Mouse (Mus musculus) MEL (cell line): ENCODE results near the gene Map3k4. TPM values are rescaled to one million over a fixed set of nuclear protein-coding genes. Genes with fewer than 3 reads are reported as not detected.

Experiments used
- DNase-seq: peaks from one replicate; pipeline ENCODE4 v3.0.0; 2011; ENCODE audit warnings: low read depth, low spot score
- H3K27ac ChIP-seq: 2 replicates; pipeline ENCODE4 v1.5.1; 2012; ENCODE audit warnings: low read depth, mild to moderate bottlenecking, control low read depth, low read length, moderate library complexity; ENCODE audit not compliant: control insufficient read depth
- H3K27me3 ChIP-seq, 2 experiments: fragments of 150-350 bp in 1 of 2; sonication (generic) in 1 of 2; 2 replicates each; pipeline ENCODE4 v1.6.1; 2012; ENCODE audit warnings: low read length in 2 of 2, mild to moderate bottlenecking in 2 of 2, improper control_type of control experiment in 1 of 2, moderate library complexity in 1 of 2; ENCODE audit not compliant: insufficient read depth in 2 of 2, control insufficient read depth in 1 of 2
- H3K36me3 ChIP-seq, 2 experiments: 2 replicates each; pipeline ENCODE4 v1.6.1; 2012 to 2014; ENCODE audit warnings: low read length in 2 of 2, improper control_type of control experiment in 1 of 2, inconsistent platforms in 1 of 2, mild to moderate bottlenecking in 1 of 2; ENCODE audit not compliant: insufficient read depth in 2 of 2, control insufficient read depth in 1 of 2
- H3K4me1 ChIP-seq, 2 experiments: fragments of 150-350 bp in 1 of 2; sonication (generic) in 1 of 2; 2 replicates each; pipeline ENCODE4 v1.6.1; 2012; ENCODE audit warnings: low read length in 2 of 2, improper control_type of control experiment in 1 of 2, mild to moderate bottlenecking in 1 of 2; ENCODE audit not compliant: insufficient read depth in 2 of 2, control insufficient read depth in 1 of 2
- H3K4me3 ChIP-seq, 2 experiments: fragments of 150-350 bp in 1 of 2; sonication (generic) in 1 of 2; 2 replicates each; pipeline ENCODE4 v1.5.1; 2012; ENCODE audit warnings: low read depth in 2 of 2, low read length in 2 of 2, mild to moderate bottlenecking in 2 of 2, moderate library complexity in 2 of 2, control low read depth in 1 of 2, improper control_type of control experiment in 1 of 2; ENCODE audit not compliant: control insufficient read depth in 1 of 2, insufficient read depth in 1 of 2
- H3K79me2 ChIP-seq: 2 replicates; pipeline ENCODE4 v1.6.1; 2012; ENCODE audit warnings: mild to moderate bottlenecking, low read length, moderate library complexity; ENCODE audit not compliant: control insufficient read depth, poor library complexity, insufficient read depth
- H3K9ac ChIP-seq: 2 replicates; pipeline ENCODE4 v1.6.1; 2012; ENCODE audit warnings: low read depth, mild to moderate bottlenecking, control low read depth, low read length, moderate library complexity; ENCODE audit not compliant: control insufficient read depth, poor library complexity, severe bottlenecking
- H3K9me3 ChIP-seq: fragments of 150-350 bp; sonication (generic); replicated peaks from 2 replicates; pipeline ENCODE4 v1.6.1; 2012; ENCODE audit warnings: mild to moderate bottlenecking, low read length, improper control_type of control experiment, moderate library complexity; ENCODE audit not compliant: insufficient read depth
- BHLHE40 ChIP-seq: IDR thresholded peaks from 2 replicates; pipeline ENCODE4 v1.6.1; 2012; ENCODE audit warnings: low read depth, mild to moderate bottlenecking, inconsistent platforms, low read length, improper control_type of control experiment, borderline replicate concordance
- CHD1 ChIP-seq: IDR thresholded peaks from 2 replicates; pipeline ENCODE4 v1.6.1; 2012; ENCODE audit warnings: low read depth, mild to moderate bottlenecking, inconsistent platforms, low read length, improper control_type of control experiment
- CHD2 ChIP-seq: IDR thresholded peaks from 2 replicates; pipeline ENCODE4 v1.6.1; 2011; ENCODE audit warnings: low read length, improper control_type of control experiment
- CTCF ChIP-seq, 3 experiments: IDR thresholded peaks in 2 of 3; conservative IDR thresholded peaks in 1 of 3; 2 replicates each; pipeline ENCODE4 v1.5.1; 2011 to 2012; ENCODE audit warnings: low read length in 3 of 3, low read depth in 2 of 3, mild to moderate bottlenecking in 2 of 3, improper control_type of control experiment in 1 of 3, inconsistent platforms in 1 of 3, mixed read lengths in 1 of 3, moderate library complexity in 1 of 3; ENCODE audit not compliant: control insufficient read depth in 1 of 3, insufficient read depth in 1 of 3, poor library complexity in 1 of 3, severe bottlenecking in 1 of 3
- E2F4 ChIP-seq: IDR thresholded peaks from 2 replicates; pipeline ENCODE4 v1.6.1; 2011; ENCODE audit warnings: low read depth, low read length, improper control_type of control experiment, borderline replicate concordance
- ELF1 ChIP-seq: IDR thresholded peaks from 2 replicates; pipeline ENCODE4 v1.6.1; 2014; ENCODE audit warnings: low read depth, mild to moderate bottlenecking, inconsistent platforms, low read length, improper control_type of control experiment, moderate library complexity
- ETS1 ChIP-seq: IDR thresholded peaks from 2 replicates; pipeline ENCODE4 v1.6.1; 2012; ENCODE audit warnings: low read depth, mild to moderate bottlenecking, inconsistent platforms, low read length, improper control_type of control experiment, moderate library complexity
- JUND ChIP-seq: IDR thresholded peaks from 2 replicates; pipeline ENCODE4 v1.6.1; 2011; ENCODE audit warnings: low read depth, mild to moderate bottlenecking, improper control_type of control experiment, low read length
- KAT2A ChIP-seq: conservative IDR thresholded peaks from 2 replicates; pipeline ENCODE4 v1.6.1; 2012; ENCODE audit warnings: low read depth, low read length, improper control_type of control experiment, inconsistent platforms
- MAFK ChIP-seq: IDR thresholded peaks from 2 replicates; pipeline ENCODE4 v1.6.1; 2011; ENCODE audit warnings: low read depth, mild to moderate bottlenecking, low read length, improper control_type of control experiment, borderline replicate concordance
- MAX ChIP-seq: IDR thresholded peaks from 2 replicates; pipeline ENCODE4 v1.6.1; 2011; ENCODE audit warnings: low read length, improper control_type of control experiment
- MAZ ChIP-seq: IDR thresholded peaks from 2 replicates; pipeline ENCODE4 v1.6.1; 2012; ENCODE audit warnings: low read depth, mild to moderate bottlenecking, inconsistent platforms, low read length, improper control_type of control experiment
- MXI1 ChIP-seq: IDR thresholded peaks from 2 replicates; pipeline ENCODE4 v1.6.1; 2011; ENCODE audit warnings: mild to moderate bottlenecking, low read depth, low read length, improper control_type of control experiment
- MYB ChIP-seq: IDR thresholded peaks from 2 replicates; pipeline ENCODE4 v1.6.1; 2011; ENCODE audit warnings: mild to moderate bottlenecking, low read depth, low read length, improper control_type of control experiment
- MYC ChIP-seq: IDR thresholded peaks from 2 replicates; pipeline ENCODE4 v1.6.1; 2011; ENCODE audit warnings: low read depth, mild to moderate bottlenecking, low read length, improper control_type of control experiment, moderate library complexity
- NELFE ChIP-seq: IDR thresholded peaks from 2 replicates; pipeline ENCODE4 v1.6.1; 2011; ENCODE audit warnings: low read depth, low read length, improper control_type of control experiment
- NRF1 ChIP-seq: IDR thresholded peaks from 2 replicates; pipeline ENCODE4 v1.6.1; 2014; ENCODE audit warnings: low read depth, mild to moderate bottlenecking, inconsistent platforms, low read length, improper control_type of control experiment, moderate library complexity; ENCODE audit not compliant: poor library complexity, insufficient read depth, severe bottlenecking
- POLR2AphosphoS2 ChIP-seq: IDR thresholded peaks from 2 replicates; pipeline ENCODE4 v1.6.1; 2011; ENCODE audit warnings: low read length, improper control_type of control experiment
- RAD21 ChIP-seq: IDR thresholded peaks from 2 replicates; pipeline ENCODE4 v1.6.1; 2011; ENCODE audit warnings: mild to moderate bottlenecking, low read depth, low read length, improper control_type of control experiment
- SMC3 ChIP-seq: IDR thresholded peaks from 2 replicates; pipeline ENCODE4 v1.6.1; 2011; ENCODE audit warnings: low read depth, low read length, improper control_type of control experiment
- TAL1 ChIP-seq: IDR thresholded peaks from 2 replicates; pipeline ENCODE4 v1.6.1; 2012; ENCODE audit warnings: mild to moderate bottlenecking, inconsistent platforms, low read length, moderate library complexity, mixed read lengths
- TBP ChIP-seq: IDR thresholded peaks from 2 replicates; pipeline ENCODE4 v1.8.0; 2011; ENCODE audit warnings: low read depth, low read length, improper control_type of control experiment
- TCF12 ChIP-seq: IDR thresholded peaks from 2 replicates; pipeline ENCODE4 v1.6.1; 2014; ENCODE audit warnings: low read depth, mild to moderate bottlenecking, inconsistent platforms, low read length, improper control_type of control experiment, moderate library complexity
- USF1 ChIP-seq: IDR thresholded peaks from 2 replicates; pipeline ENCODE4 v1.6.1; 2014; ENCODE audit warnings: low read depth, mild to moderate bottlenecking, inconsistent platforms, low read length, improper control_type of control experiment, moderate library complexity
- USF2 ChIP-seq, 2 experiments: IDR thresholded peaks; 2 replicates each; pipeline ENCODE4 v1.6.1; 2011 to 2012; ENCODE audit warnings: improper control_type of control experiment in 2 of 2, low read length in 2 of 2, borderline replicate concordance in 1 of 2, inconsistent platforms in 1 of 2, low read depth in 1 of 2, mild to moderate bottlenecking in 1 of 2; ENCODE audit not compliant: insufficient read depth in 1 of 2
- ZKSCAN1 ChIP-seq: IDR thresholded peaks from 2 replicates; pipeline ENCODE4 v1.6.1; 2012; ENCODE audit warnings: low read depth, mild to moderate bottlenecking, inconsistent platforms, low read length, improper control_type of control experiment, moderate library complexity
- ZNF384 ChIP-seq: IDR thresholded peaks from 2 replicates; pipeline ENCODE4 v1.6.1; 2012; ENCODE audit warnings: low read depth, mild to moderate bottlenecking, inconsistent platforms, low read length, improper control_type of control experiment
- polyA plus RNA-seq, 2 experiments: library from polyadenylated mRNA; stranded (reverse) in 1 of 2; unstranded in 1 of 2; fragments of >175 nt in 1 of 2; fragments of >200 nt in 1 of 2; gene quantifications; 2 replicates each; pipeline versions ENCODE4 v1.2.1 to v1.2.4; 2012; ENCODE audit warnings: low replicate concordance in 2 of 2, low read depth in 1 of 2; ENCODE audit not compliant: insufficient read length in 2 of 2, insufficient read depth in 1 of 2, missing spikeins in 1 of 2
- total RNA-seq: library from RNA; depleted of rRNA; stranded (reverse); fragments of 300-350 nt; gene quantifications from 2 replicates; pipeline ENCODE4 v1.2.3, GENCODE M21; 2012

Gene Map3k4
- total and polyA plus RNA-seq, 3 experiments, result 18.0 to 20.4 TPM; not detected in 1

DNA sequence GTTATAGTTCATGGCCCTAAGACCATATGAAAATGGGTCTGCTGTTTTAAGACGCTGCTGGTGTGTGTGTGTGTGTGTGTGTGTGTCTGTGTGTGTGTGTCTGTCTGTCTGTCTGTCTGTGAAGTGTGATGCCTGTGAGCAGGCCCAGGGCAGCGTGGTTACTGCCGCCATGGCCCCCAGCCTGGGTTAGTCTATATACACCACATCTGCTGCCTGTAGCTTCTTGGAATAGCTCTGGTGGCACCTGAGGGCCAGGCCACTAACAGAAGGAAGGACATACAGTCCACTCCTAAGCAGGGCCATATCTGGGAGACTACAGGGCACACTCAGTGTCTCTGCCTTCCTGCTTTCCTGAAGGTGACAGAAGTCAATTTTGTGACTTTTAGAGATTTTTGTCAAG is 77.9 kb downstream of the Map3k4 start:
- Histone ChIP-seq H3K27ac (no peak overlapping the region), H3K4me1 (no peaks in the 10 kb centered on the region), H3K27me3 (no peaks in the 10 kb centered on the region), H3K79me2 (no peaks in the 10 kb centered on the region), H3K9me3 (no peaks in the 10 kb centered on the region), H3K9ac (no peak overlapping the region), H3K4me3 (no peak overlapping the region), H3K36me3 (no peaks in the 10 kb centered on the region; a peak in 1 of 4 replicates)
- DNase-seq, result no peak
- TF ChIP-seq NELFE (no peak), CHD2 (no peak), KAT2A (no peak), MAZ (no peak), NRF1 (no peak), USF2 (IDR thresholded peaks at IDR 0.05; ENCODE audit: borderline replicate concordance in 1 of 2, insufficient read depth in 1 of 2, low read depth in 1 of 2, low read length in 2 of 2) (no peak), MAFK (no peak), MYC (no peak), ZNF384 (no peak), MXI1 (no peak), SMC3 (no peak), BHLHE40 (no peak), TBP (no peak), ETS1 (no peak), ZKSCAN1 (no peak), POLR2AphosphoS2 (no peak), CTCF (IDR thresholded peaks at IDR 0.05 in 2 of 3, conservative IDR thresholded peaks at IDR 0.05 in 1 of 3; ENCODE audit: control insufficient read depth in 1 of 3, insufficient read depth in 1 of 3, low read depth in 2 of 3, low read length in 3 of 3, poor library complexity in 1 of 3, severe bottlenecking in 1 of 3) (no peak), TAL1 (no peak), E2F4 (no peak)

DNA sequence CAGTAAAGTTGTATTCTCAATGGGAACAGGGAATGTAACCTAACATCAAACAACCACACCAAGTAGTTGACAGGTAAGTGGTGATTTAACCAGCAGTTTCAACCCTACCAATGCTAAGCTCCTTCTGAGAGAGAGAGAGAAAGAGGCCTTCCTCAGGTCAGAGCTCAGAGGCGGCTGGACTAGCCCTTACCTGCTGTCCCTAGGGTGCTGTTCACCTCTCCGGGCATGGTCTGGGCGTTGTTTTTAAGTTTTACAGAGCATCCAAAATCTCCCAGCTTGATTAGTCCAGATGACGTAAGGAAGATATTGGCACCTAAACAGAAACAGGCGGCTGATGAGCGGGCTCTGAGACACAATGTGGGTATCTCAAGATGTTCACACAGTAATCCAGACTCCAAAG is 85.9 kb downstream of the Map3k4 start:
- Histone ChIP-seq H3K27me3 (no peaks in the 10 kb centered on the region), H3K4me1 (no peaks in the 10 kb centered on the region), H3K9me3 (no peaks in the 10 kb centered on the region), H3K4me3 (no peak overlapping the region), H3K36me3 (no peaks in the 10 kb centered on the region; a peak in 2 of 4 replicates), H3K79me2 (no peaks in the 10 kb centered on the region), H3K9ac (no peak overlapping the region), H3K27ac (no peak overlapping the region)
- TF ChIP-seq JUND, result no peak
- no peak for TF ChIP-seq ZNF384
- no peak for TF ChIP-seq MAZ
- TF ChIP-seq USF1, result no peak
- TF ChIP-seq NRF1, result no peak
- no peak for TF ChIP-seq KAT2A
- TF ChIP-seq MAX, result no peak
- TF ChIP-seq MXI1, result no peak
- TF ChIP-seq ZKSCAN1, result no peak
- TF ChIP-seq TBP, result no peak
- TF ChIP-seq ELF1, result no peak
- TF ChIP-seq CTCF (IDR thresholded peaks at IDR 0.05 in 2 of 3, conservative IDR thresholded peaks at IDR 0.05 in 1 of 3; ENCODE audit: control insufficient read depth in 1 of 3, insufficient read depth in 1 of 3, low read depth in 2 of 3, low read length in 3 of 3, poor library complexity in 1 of 3, severe bottlenecking in 1 of 3), result no peak
- TF ChIP-seq MYB, result no peak
- no peak for TF ChIP-seq SMC3
- TF ChIP-seq BHLHE40, result no peak
- no peak for TF ChIP-seq CHD1
- no peak for TF ChIP-seq RAD21
- TF ChIP-seq TCF12, result no peak
- DNase-seq, result no peak
